Mouse (Mus musculus) layer of hippocampus, adult 6 months (tissue): ENCODE results near the gene Rnf187. TPM values are rescaled to one million over a fixed set of nuclear protein-coding genes. Genes with fewer than 3 reads are reported as not detected.

Experiments
- long read RNA-seq, 2 experiments: library from polyadenylated mRNA; unstranded; transcript quantifications; one replicate each; pipeline ENCODE4 v2.0.0; 2019 to 2020
- microRNA-seq: library from miRNA; unstranded; fragments of <30 nt; microRNA quantifications from one replicate; pipeline ENCODE4 v1.2.0, GENCODE M21; 2020
- polyA plus RNA-seq: library from polyadenylated mRNA; unstranded; fragments of <200 nt; fragmentation: Nextera tagmentation; gene quantifications from 2 replicates; pipeline ENCODE4 v1.2.3, GENCODE M21; 2021

The Rnf187 gene
- 359 and 481 TPM in 2 replicates for polyA plus RNA-seq
- long read RNA-seq, experiment 1, transcript Rnf187-201 (4 exons, 1,949 nt): major isoform, 956 of 1,039 reads
- long read RNA-seq, experiment 1, partial matches to known transcripts: 29 of 1,039 reads
- long read RNA-seq, experiment 1, other reads (novel, unspliced or antisense): 54 of 1,039 reads
- long read RNA-seq, experiment 2, transcript Rnf187-201 (4 exons, 1,949 nt): major isoform, 4,166 of 4,271 reads
- long read RNA-seq, experiment 2, partial matches to known transcripts: 41 of 4,271 reads
- long read RNA-seq, experiment 2, other reads (novel, unspliced or antisense): 64 of 4,271 reads

DNA sequence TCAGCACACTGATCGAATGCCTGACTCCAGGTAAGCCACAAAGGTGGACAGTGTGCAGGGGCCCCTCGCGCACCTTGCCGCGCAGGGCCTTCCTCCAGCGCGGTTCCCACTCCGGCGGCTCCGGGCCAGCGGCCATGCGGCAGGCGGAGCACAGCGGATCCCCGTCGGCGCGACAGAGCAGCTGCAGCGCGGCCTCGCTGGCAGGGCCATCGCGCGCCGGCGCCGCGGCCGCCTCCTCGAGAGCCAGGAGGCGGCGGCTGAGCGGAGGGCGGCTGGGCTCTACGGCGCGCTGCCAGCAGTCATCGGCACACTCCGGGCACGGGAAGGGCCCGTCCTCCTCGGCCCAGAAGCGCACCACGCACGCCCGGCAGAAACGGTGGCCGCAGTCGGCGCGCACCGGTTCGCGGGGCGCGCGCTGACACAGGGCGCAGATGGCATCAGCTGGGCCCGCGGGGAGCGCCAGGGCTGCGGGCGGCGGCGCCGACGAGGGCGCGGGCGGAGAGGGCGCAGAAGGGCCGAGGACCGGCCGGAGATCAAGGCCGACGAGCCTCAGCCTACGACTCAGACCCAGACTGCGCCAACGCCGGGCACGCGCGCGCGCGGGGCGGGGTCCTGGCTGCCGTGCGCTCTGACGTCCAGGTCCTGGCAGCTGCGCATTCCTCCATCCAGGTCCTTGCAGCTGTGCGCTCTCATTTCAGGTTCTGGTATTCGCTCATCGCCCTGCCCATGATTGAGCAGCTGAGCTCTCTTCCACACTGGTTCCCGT, at the start of gene Rnf187:
Gene Rnf187 (minus strand): TSS at position 595 of the 766 bp plus-strand sequence.

DNA sequence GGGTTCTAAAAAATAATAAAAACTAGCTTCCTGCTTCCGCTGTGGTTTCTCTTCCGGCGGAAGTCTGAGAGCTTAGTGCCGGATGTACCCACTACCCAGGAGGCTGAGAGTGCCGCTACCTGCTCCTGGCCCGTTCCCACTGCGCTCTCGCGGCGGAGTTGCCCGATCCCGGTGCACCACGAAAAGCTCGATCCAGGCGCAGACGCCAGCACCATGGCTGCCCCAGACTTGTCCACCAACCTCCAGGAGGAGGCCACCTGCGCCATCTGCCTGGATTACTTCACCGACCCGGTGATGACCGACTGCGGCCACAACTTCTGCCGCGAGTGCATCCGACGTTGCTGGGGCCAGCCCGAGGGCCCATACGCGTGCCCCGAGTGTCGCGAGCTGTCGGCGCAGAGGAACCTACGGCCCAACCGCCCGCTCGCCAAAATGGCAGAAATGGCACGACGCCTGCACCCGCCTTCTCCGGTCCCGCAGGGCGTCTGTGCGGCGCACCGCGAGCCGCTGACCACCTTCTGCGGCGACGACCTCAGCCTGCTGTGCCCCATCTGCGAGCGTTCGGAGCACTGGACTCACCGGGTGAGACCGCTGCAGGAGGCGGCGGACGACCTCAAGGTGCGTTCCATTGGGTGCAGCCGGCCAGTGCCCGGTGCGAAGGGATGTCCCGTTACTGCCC, 39.5 kb upstream of the Rnf187 start, which contains the start of gene Trim11:
Gene Trim11 (plus strand): TSS at position 67 of the 679 bp plus-strand sequence.

DNA sequence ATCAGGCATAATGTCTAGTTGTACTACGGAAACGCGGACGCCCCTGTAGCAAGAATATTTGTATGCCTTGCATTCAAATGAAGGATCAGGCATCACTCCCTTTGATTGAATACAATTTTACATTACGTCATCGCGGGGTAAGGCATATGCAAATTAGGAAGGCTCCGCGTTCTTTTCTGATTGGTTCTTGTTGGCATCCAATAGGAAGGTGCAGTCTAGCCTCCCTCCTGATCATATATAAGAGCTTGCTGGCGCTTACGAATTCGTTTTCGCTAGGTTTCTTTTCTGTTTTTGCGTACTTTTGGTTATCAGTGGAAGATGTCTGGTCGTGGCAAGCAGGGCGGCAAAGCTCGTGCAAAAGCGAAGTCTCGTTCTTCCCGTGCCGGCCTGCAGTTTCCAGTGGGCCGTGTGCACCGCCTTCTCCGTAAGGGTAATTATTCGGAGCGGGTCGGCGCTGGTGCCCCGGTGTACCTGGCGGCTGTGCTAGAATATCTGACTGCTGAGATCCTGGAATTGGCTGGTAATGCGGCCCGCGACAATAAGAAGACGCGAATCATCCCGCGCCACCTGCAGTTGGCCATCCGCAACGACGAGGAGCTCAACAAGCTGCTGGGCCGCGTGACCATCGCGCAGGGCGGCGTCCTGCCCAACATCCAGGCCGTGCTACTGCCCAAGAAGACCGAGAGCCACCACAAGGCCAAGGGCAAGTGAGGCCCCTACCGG, 15.9 kb upstream of the Rnf187 start, which contains the start of the genes Hist3h2a and Trim17:
Gene Hist3h2a (plus strand): TSS at position 266 of the 723 bp plus-strand sequence.
Gene Trim17 (plus strand): TSS at position 266 of the 723 bp plus-strand sequence.

DNA sequence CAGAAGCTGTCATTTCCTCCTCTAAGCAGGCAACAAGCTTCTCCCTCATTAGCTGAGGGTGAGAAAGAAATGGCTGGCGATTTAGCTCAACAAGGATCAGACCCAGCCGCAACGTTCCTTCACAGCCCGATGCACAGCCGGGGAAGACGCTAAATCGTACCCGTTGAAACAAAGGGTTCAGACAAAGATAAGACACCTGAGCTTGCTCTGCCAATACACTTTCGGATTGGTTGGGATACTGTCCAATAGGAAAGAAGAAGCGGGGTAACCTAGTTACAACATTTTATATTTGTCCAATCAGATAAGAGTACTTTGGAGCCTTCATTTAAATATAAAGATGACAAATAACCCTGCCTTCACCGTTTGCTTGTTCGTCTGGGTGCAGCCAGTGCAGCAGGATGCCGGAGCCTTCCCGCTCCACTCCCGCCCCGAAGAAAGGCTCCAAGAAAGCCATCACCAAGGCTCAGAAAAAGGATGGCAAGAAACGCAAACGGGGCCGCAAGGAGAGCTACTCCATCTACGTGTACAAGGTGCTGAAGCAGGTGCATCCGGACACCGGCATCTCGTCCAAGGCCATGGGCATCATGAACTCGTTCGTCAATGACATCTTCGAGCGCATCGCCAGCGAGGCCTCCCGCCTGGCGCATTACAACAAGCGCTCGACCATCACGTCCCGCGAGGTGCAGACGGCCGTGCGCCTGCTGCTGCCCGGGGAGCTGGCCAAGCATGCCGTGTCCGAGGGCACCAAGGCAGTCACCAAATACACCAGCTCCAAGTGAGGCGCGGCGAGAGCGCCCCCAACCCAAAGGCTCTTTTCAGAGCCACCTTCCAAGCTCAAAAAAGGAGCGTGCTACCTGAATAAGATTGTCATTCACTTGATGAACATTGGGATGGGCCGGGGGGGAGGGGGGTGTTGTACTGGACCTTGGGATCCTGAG, 10.1 kb upstream of the Rnf187 start, which contains the start of gene Hist3h2ba:
Gene Hist3h2ba (plus strand): TSS at position 379 of the 938 bp plus-strand sequence.

DNA sequence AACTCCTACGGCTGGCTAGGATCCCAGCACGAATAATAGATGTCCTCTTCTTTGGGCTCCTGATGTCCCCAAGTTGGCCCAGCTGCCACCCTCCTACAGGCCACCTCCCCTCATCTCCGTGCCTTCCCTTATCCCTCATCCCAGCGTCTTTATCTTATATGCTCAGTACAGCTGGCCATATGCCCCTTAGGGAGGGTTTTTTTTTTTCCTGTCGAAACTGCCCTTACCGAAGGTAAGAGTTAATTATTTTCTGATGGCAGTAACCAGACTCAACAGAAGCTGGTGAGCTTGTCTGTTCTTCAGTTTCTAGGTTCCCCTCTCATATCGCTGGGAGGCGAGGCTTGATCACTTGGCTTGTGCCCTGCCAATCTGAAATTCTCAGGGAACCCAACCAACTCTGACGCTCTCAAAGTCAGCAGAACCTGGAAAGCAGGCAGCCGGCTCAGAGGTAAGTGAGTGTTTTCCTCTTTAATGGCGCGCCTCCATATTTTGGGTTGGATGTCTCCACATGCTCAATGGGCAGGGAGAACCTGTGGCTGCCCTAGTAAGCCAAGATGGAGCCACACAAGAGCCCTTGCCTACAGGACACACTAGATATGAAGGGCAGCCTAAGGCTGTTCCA, 20.9 kb downstream of the Rnf187 start, which contains the start of gene Btnl10:
Gene Btnl10 (plus strand): TSS at position 164 of the 622 bp plus-strand sequence.

DNA sequence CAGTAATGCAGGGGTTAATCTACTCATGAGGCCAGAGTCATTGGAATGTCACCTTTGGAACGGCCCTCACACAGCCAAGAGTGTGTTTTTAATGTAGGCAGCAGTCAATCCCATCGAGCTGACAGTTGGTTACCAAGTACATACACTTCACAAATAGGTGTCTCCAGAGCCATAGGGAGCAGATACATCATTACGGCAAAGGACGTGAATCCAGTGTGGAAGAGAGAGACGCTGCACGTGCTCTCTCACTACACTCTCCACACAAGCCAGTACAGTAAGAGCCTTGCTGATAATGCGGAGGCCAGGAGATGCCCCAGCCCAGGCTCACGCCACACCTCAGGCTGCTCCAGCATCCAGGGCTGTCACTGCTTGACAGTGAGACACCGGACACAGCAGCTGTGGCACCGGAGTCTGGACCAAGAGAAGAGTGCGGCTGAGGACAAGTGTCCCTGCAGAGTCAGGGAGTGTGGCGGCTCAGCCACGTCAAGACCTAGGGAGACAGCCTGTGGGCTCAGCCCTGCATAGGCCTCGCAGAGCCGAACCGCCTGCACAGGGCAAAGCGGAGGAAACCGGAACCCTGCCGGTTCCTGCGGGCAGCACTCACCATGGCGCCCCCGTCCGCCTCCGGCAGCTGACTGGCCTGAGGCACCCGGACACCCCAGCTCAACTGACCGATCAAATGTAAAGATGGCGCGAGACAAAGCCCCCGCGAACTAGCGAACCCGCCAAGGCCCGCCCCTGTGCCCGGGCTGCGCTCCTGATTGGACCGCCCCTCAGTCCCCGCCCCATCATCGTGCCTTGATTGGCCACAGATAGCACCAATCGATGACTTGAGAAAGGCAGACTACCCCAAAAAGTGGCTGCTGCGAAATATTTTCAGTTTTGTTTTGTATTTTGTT, 35.0 kb downstream of the Rnf187 start, which contains the start of gene Zfp39:
Gene Zfp39 (minus strand): TSS at position 715 of the 899 bp plus-strand sequence.

Small RNAs within 50 kb of the gene (microRNA-seq; reads per million reads assigned to microRNA genes)
- not detected for gene Gm44313

Other genes with a start within 250 kb of the Rnf187 start
- gene Olfr319, start 239.8 kb downstream of the Rnf187 start, polyA plus RNA-seq: not detected in 2 replicates
- not detected in 2 replicates for gene Olfr318, start 214.9 kb downstream of the Rnf187 start, polyA plus RNA-seq
- gene Olfr317, start 199.7 kb downstream of the Rnf187 start, polyA plus RNA-seq: 0.09 and 0.13 TPM in 2 replicates
- 0.67 and 0.89 TPM in 2 replicates for gene Olfr316, start 186.2 kb downstream of the Rnf187 start, polyA plus RNA-seq
- not detected in 2 replicates for gene Olfr315, start 165.7 kb downstream of the Rnf187 start, polyA plus RNA-seq
- gene Olfr314, start 156.0 kb downstream of the Rnf187 start, polyA plus RNA-seq: not detected in 2 replicates
- 28.9 and 30.2 TPM in 2 replicates for gene Fam183b, start 137.0 kb downstream of the Rnf187 start, polyA plus RNA-seq
- not detected in 2 replicates for gene Olfr313, start 123.9 kb downstream of the Rnf187 start, polyA plus RNA-seq
- not detected in 2 replicates for gene Olfr312, start 109.7 kb downstream of the Rnf187 start, polyA plus RNA-seq
- not detected in 2 replicates for gene Olfr311, start 99.7 kb downstream of the Rnf187 start, polyA plus RNA-seq
- 3.5 and 3.9 TPM in 2 replicates for gene Gm12258, start 91.8 kb downstream of the Rnf187 start, polyA plus RNA-seq
- gene 2810021J22Rik, start 71.7 kb downstream of the Rnf187 start, polyA plus RNA-seq: 3.4 and 4.0 TPM in 2 replicates
- 6.0 and 6.7 TPM in 2 replicates for gene Zfp39, start 34.7 kb downstream of the Rnf187 start, polyA plus RNA-seq
- gene Btnl10, start 21.0 kb downstream of the Rnf187 start, polyA plus RNA-seq: not detected in 2 replicates
- gene Hist3h2ba, start 10.0 kb upstream of the Rnf187 start, polyA plus RNA-seq: 23.0 and 26.4 TPM in 2 replicates
- 89.8 and 93.1 TPM in 2 replicates for gene Hist3h2a, start 15.8 kb upstream of the Rnf187 start, polyA plus RNA-seq
- 4.6 and 5.0 TPM in 2 replicates for gene Trim17, start 15.8 kb upstream of the Rnf187 start, polyA plus RNA-seq
- gene Trim11, start 39.2 kb upstream of the Rnf187 start, polyA plus RNA-seq: 10.9 and 12.4 TPM in 2 replicates
- gene Obscn, start 197.5 kb upstream of the Rnf187 start, polyA plus RNA-seq: 0.41 and 0.49 TPM in 2 replicates
- 2.0 and 3.1 TPM in 2 replicates for gene Iba57, start 224.8 kb upstream of the Rnf187 start, polyA plus RNA-seq
- gene Gjc2, start 244.3 kb upstream of the Rnf187 start, polyA plus RNA-seq: 6.5 and 7.0 TPM in 2 replicates